25 mouse cellular contexts compared by ENCODE assay signal in the genomic region with DNA sequence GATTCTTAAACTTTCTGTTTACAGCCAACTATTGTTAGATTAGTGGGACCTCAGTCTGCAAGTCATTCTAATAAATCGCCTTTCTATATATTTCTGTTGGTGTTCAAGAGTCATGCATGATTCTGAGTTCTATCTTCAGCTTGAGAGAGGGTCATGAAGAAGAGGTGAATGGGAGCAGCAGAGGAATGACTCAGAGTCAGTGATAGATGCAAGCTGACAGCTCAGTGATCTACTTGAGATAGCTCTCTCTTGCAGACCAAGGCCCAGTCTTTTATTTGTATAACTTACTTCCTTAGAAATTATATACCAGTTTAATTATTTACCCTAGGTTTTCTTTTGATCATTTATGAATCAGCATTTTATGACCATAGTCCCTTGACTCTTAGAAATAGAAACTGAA. TPM values are rescaled to one million over a fixed set of nuclear protein-coding genes. Genes with fewer than 3 reads are reported as not detected.
DNase-seq lines count a peak whose midpoint lies in the region; ATAC-seq lines count a peak whose summit lies in the region.
"Had no signal": no experiment of that assay in that cellular context is flagged by ENCODE, and none has a peak within 500 bp of the region (broad histone marks: within the 10 kb centered on the region; RNA-seq: fewer than 3 reads in every experiment).

No protein-coding gene starts in this region.

- H3K4me3 ChIP-seq in megakaryocyte, embryonic 14.5 days (replicated peaks): peak overlapping the region; percentile 69
- H3K4me3 ChIP-seq in liver, embryonic 15.5 days (replicated peaks): no peak overlapping the region
- H3K4me3 ChIP-seq in forebrain, embryonic 14.5 days (ENCODE audit: low read depth, low read length): no peak overlapping the region
- H3K4me3 ChIP-seq: embryonic facial prominence, embryonic 13.5 days; forebrain, embryonic 15.5 days; gastrocnemius, adult 2 months; heart, adult 2 months; heart, embryonic 12.5 days; hindbrain, embryonic 13.5 days; limb, embryonic 10.5 days; limb, embryonic 15.5 days; lung, embryonic 15.5 days; midbrain, embryonic 13.5 days had no signal

- DNase-seq in T-cell, adult 2 months (ENCODE audit: low spot score): no peak
- DNase-seq in forebrain, embryonic 14.5 days (ENCODE audit: low spot score): no peak
- no peak for DNase-seq in gastrocnemius, postnatal 25 days
- no peak for DNase-seq in layer of hippocampus, adult 8-10 months (ENCODE audit: low spot score in 2 of 2)
- DNase-seq: adrenal gland, adult 8-10 months; cerebellum, adult 11-12 months; cerebellum, adult 9-11 months; gastrocnemius, adult 2 months; heart, adult 2 months; heart, postnatal 4 days; kidney, postnatal 4 days; layer of hippocampus, postnatal 36 days; thymus, postnatal 4 days had no signal

- 0 out of 2 replicates have a peak overlapping the region, but pooled peaks have one; percentile 18 for H3K9ac ChIP-seq in liver, embryonic 15.5 days
- no peak overlapping the region for H3K9ac ChIP-seq in forebrain, embryonic 14.5 days (ENCODE audit: low read length)
- H3K9ac ChIP-seq: embryonic facial prominence, embryonic 13.5 days; forebrain, embryonic 15.5 days; heart, embryonic 12.5 days; hindbrain, embryonic 13.5 days; limb, embryonic 15.5 days; lung, embryonic 15.5 days; midbrain, embryonic 13.5 days had no signal

- 43% methylated on average over 1 of the region's 1 CpGs for WGBS in liver, embryonic 15.5 days (ENCODE audit: insufficient replicate concordance)
- WGBS in forebrain, embryonic 14.5 days: 95% methylated on average over 1 of the region's 1 CpGs

- peak overlapping the region; percentile 90 for H3K27ac ChIP-seq in liver, embryonic 15.5 days (replicated peaks)
- H3K27ac ChIP-seq in forebrain, embryonic 14.5 days (ENCODE audit: low read depth, low read length): no peak overlapping the region
- H3K27ac ChIP-seq: embryonic facial prominence, embryonic 13.5 days; forebrain, embryonic 15.5 days; gastrocnemius, adult 2 months; heart, adult 2 months; hindbrain, embryonic 13.5 days; limb, embryonic 10.5 days; limb, embryonic 15.5 days; lung, embryonic 15.5 days; midbrain, embryonic 13.5 days had no signal

- H3K36me3 ChIP-seq in megakaryocyte, embryonic 14.5 days (replicated peaks; ENCODE audit: low read length): peaks cover 48% of the 10 kb centered on the region
- H3K36me3 ChIP-seq in liver, embryonic 15.5 days (replicated peaks): 0 out of 2 replicates have a peak, but pooled peaks cover 3% of the 10 kb centered on the region
- no peaks in the 10 kb centered on the region for H3K36me3 ChIP-seq in forebrain, embryonic 14.5 days (ENCODE audit: control insufficient read depth, insufficient read depth, low read length)
- H3K36me3 ChIP-seq: embryonic facial prominence, embryonic 13.5 days; forebrain, embryonic 15.5 days; heart, embryonic 12.5 days; hindbrain, embryonic 13.5 days; limb, embryonic 10.5 days; limb, embryonic 15.5 days; lung, embryonic 15.5 days; midbrain, embryonic 13.5 days had no signal

- no peaks in the 10 kb centered on the region for H3K27me3 ChIP-seq in megakaryocyte, embryonic 14.5 days (replicated peaks)
- H3K27me3 ChIP-seq in liver, embryonic 15.5 days: no peaks in the 10 kb centered on the region
- no peaks in the 10 kb centered on the region for H3K27me3 ChIP-seq in forebrain, embryonic 14.5 days (replicated peaks; ENCODE audit: control insufficient read depth, insufficient read depth, low read length)
- H3K27me3 ChIP-seq: embryonic facial prominence, embryonic 13.5 days; forebrain, embryonic 15.5 days; heart, embryonic 12.5 days; hindbrain, embryonic 13.5 days; limb, embryonic 15.5 days; lung, embryonic 15.5 days; midbrain, embryonic 13.5 days had no signal

- no peak for ATAC-seq in megakaryocyte, adult 5-6 weeks (ENCODE audit: poor library complexity, severe bottlenecking)
- ATAC-seq in erythroid progenitor cell, adult 5-6 weeks (replicated peaks; ENCODE audit: low FRiP score, poor library complexity, severe bottlenecking): peak; percentile 53
- peak; percentile 47 for ATAC-seq in liver, embryonic 15.5 days (ENCODE audit: insufficient read depth)
- no peak for ATAC-seq in forebrain, embryonic 14.5 days
- ATAC-seq: forebrain, embryonic 15.5 days; midbrain, embryonic 13.5 days had no signal

- peaks cover 18% of the 10 kb centered on the region for H3K4me1 ChIP-seq in megakaryocyte, embryonic 14.5 days
- peaks cover 31% of the 10 kb centered on the region for H3K4me1 ChIP-seq in liver, embryonic 15.5 days (replicated peaks)
- no peaks in the 10 kb centered on the region for H3K4me1 ChIP-seq in forebrain, embryonic 14.5 days (ENCODE audit: control insufficient read depth, insufficient read depth, low read length)
- H3K4me1 ChIP-seq: embryonic facial prominence, embryonic 13.5 days; forebrain, embryonic 15.5 days; heart, embryonic 12.5 days; hindbrain, embryonic 13.5 days; limb, embryonic 10.5 days; limb, embryonic 15.5 days; lung, embryonic 15.5 days; midbrain, embryonic 13.5 days had no signal

- H3K4me2 ChIP-seq in liver, embryonic 15.5 days: peak overlapping the region; percentile 46
- no peak overlapping the region for H3K4me2 ChIP-seq in forebrain, embryonic 14.5 days (ENCODE audit: low read length)
- H3K4me2 ChIP-seq: embryonic facial prominence, embryonic 13.5 days; forebrain, embryonic 15.5 days; heart, embryonic 12.5 days; hindbrain, embryonic 13.5 days; limb, embryonic 15.5 days; lung, embryonic 15.5 days; midbrain, embryonic 13.5 days had no signal

- H3K9me3 ChIP-seq in megakaryocyte, embryonic 14.5 days: peaks cover 37% of the 10 kb centered on the region
- no peaks in the 10 kb centered on the region for H3K9me3 ChIP-seq in liver, embryonic 15.5 days (replicated peaks)
- H3K9me3 ChIP-seq in forebrain, embryonic 14.5 days (replicated peaks; ENCODE audit: control insufficient read depth, low read length): 0 out of 2 replicates have a peak, but pooled peaks cover 8% of the 10 kb centered on the region
- H3K9me3 ChIP-seq: limb, embryonic 10.5 days; limb, embryonic 15.5 days; lung, embryonic 15.5 days had no signal

RNA-seq across cellular contexts. Expression of gene Resf1, which starts 30.3 kb away (rescaled TPM):
- 0.39 and 3.8 TPM in 2 replicates for polyA plus RNA-seq in megakaryocyte, embryonic 14.5 days (2012; ENCODE audit: insufficient read depth, low replicate concordance)
- 114 and 122 TPM in 2 replicates for total RNA-seq in megakaryocyte, adult 5-6 weeks (2015)
- 76.9 and 91.4 TPM in 2 replicates for total RNA-seq in megakaryocyte, adult 5-6 weeks (2017)
- 113 and 155 TPM in 2 replicates for total RNA-seq in erythroid progenitor cell, adult 5-6 weeks (2015; ENCODE audit: low replicate concordance)
- 109 and 117 TPM in 2 replicates for total RNA-seq in erythroid progenitor cell, adult 5-6 weeks (2017; ENCODE audit: low replicate concordance)
- 26.6 and 27.3 TPM in 2 replicates for polyA plus RNA-seq in liver, embryonic 15.5 days (2015; fragmentation: Nextera tagmentation; extraction: Ambion mirVana)
- polyA plus RNA-seq in forebrain, embryonic 14.5 days (2014; fragmentation: Nextera tagmentation; extraction: Ambion mirVana): 32.6 and 33.3 TPM in 2 replicates
- 10 to 100 TPM; 12.1 to 21.7 TPM for total RNA-seq in gastrocnemius, postnatal 25 days (2021)
- 10 to 100 TPM; 16.9 to 19.2 (median 17.5) TPM for total RNA-seq in layer of hippocampus, adult 8-10 months (2022)

Comparison
In these comparisons a context has a peak if more than half of its experiments do, and no peak if none do; other contexts are left out.
1. ATAC-seq: peak in erythroid progenitor cell, adult 5-6 weeks (single experiment) and liver, embryonic 15.5 days (single experiment); none in megakaryocyte, adult 5-6 weeks (single experiment) and forebrain, embryonic 14.5 days (single experiment).